Mouse (Mus musculus) kidney, postnatal 14 days (tissue): ENCODE results near the gene Taf9.

Experiments used
- DNase-seq: peaks from one replicate; pipeline ENCODE4 v3.0.0; 2022; ENCODE audit warnings: mixed read lengths

Taf9 gene

GRCm38 (mm10) chr13:100670181-100670741 is 18.9 kb downstream of the Taf9 start:
- DNase-seq = no peak

GRCm38 (mm10) chr13:100675936-100676635 is 24.7 kb downstream of the Taf9 start:
- no peak for DNase-seq

DNA sequence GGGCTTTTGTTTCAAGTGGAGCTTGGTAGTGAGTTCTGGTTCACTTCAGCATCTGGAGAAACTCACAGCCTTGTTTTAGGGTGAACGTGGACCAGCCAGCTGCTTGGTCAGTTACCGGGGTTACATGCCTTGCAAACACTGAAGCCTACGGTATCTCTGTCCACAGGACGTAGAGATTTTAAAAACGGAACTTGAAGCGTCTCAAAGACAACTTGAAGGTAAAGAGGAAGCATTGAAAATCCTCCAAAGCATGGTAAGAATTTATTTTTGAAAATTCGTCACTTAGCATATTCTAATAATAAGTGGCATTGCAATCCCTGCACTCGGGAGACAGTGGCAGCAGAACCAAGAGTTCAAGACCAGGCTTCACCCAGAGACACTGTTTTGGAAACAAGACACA is 30.2 kb downstream of the Taf9 start:
- DNase-seq = no peak

DNA sequence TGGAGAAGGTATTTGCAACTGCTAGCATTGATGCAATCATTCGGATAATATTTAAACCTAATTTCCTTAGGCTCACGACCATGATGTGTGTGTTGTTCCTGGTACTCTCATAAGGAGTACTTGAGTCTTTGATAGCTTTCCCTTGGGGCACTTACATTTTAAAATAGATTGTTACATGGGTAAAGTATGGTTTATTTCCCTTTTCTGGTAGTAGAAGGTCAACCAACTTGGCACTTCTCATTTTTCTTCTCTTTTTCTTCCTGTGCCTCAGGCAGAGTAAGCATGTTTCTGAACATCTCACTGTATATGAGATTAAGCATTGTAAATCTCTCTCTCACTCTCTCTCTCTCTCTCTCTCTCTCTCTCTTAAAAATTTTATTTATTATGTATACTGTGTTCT is 31.5 kb downstream of the Taf9 start:
- DNase-seq = no peak

- DNase-seq = no peak
Observed at GRCm38 (mm10) chr13:100684355-100684754, 33.0 kb downstream of the Taf9 start.

DNA sequence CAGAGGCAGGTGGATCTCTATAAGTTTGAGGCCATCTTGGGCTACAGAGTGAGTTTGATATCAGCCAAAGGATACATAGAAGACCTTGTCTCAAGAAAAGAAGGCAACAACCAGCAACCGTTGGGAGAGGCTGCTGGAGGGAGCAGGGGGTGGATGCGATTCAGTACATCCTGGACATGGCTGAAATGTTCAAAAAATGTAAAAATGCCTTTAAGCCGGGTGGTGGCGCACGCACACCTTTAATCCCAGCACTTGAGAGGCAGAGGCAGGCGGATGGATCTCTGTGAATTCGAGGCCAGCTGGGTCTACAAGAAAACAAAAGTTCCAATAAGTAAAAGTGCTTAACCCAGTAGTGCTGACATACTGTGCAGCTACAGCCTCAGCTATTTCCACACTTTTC is 36.1 kb downstream of the Taf9 start:
- DNase-seq = no peak

- no peak for DNase-seq
Observed at GRCm38 (mm10) chr13:100697541-100697940, 46.2 kb downstream of the Taf9 start.

- DNase-seq = no peak
Observed at GRCm38 (mm10) chr13:100698866-100699265, 47.5 kb downstream of the Taf9 start.

DNA sequence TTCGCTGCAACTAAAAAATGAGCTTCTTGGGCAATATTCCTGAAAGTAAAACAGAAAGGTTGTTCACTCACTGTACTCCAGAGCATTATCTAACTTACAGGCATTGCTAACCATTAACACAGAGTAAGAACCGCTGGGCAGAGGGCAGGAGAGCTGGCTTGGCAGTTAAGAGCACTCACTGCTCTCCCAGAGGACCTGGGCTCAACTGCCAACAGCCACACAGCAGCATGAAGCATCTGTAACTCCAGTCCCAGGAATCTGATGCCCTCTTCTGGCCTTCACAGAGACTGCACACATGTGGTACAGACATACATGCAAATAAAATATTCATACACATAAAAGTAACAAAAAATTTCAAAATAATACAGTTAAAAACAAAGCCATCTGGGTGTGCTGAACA is 52.1 kb downstream of the Taf9 start:
- peak; percentile 59 for DNase-seq
